Mouse (Mus musculus) CH12.LX (cell line): ENCODE measurements around the gene Chchd5. TPM values are rescaled to one million over a fixed set of nuclear protein-coding genes. Genes with fewer than 3 reads are reported as not detected.

Experiments used
- DNase-seq: peaks from one replicate; pipeline ENCODE4 v3.0.0-alpha.2; 2013; ENCODE audit errors: extremely low read depth
- H3K27ac ChIP-seq: 2 replicates; pipeline ENCODE4 v1.5.1; 2012; ENCODE audit warnings: low read depth, mild to moderate bottlenecking, control low read depth, moderate library complexity; ENCODE audit not compliant: insufficient read depth
- H3K27me3 ChIP-seq: replicated peaks from 2 replicates; pipeline ENCODE3; 2012; ENCODE audit warnings: inconsistent platforms
- H3K36me3 ChIP-seq, 2 experiments: replicated peaks in 1 of 2; 2 replicates each; pipeline versions ENCODE3 to v1.6.1; 2012; ENCODE audit warnings: inconsistent platforms in 1 of 2, low read length in 1 of 2, mild to moderate bottlenecking in 1 of 2, mixed read lengths in 1 of 2, moderate library complexity in 1 of 2; ENCODE audit not compliant: control insufficient read depth in 1 of 2, insufficient read depth in 1 of 2
- H3K4me1 ChIP-seq, 2 experiments: 2 replicates each; pipeline ENCODE4 v1.6.1; 2012; ENCODE audit warnings: inconsistent platforms in 1 of 2, moderate library complexity in 1 of 2; ENCODE audit not compliant: insufficient read depth in 2 of 2, control insufficient read depth in 1 of 2
- H3K4me2 ChIP-seq: 2 replicates; pipeline ENCODE4 v1.6.1; 2012; ENCODE audit warnings: low read depth, mild to moderate bottlenecking, control low read depth; ENCODE audit not compliant: poor library complexity, insufficient read depth, severe bottlenecking
- H3K4me3 ChIP-seq, 3 experiments: fragments of 150-350 bp in 1 of 3; sonication (generic) in 1 of 3; replicated peaks in 1 of 3; 2 replicates each; pipeline versions ENCODE3 to v1.5.1; 2011 to 2012; ENCODE audit warnings: low read depth in 2 of 3, low read length in 2 of 3, mild to moderate bottlenecking in 2 of 3, moderate library complexity in 2 of 3, control low read depth in 1 of 3, improper control_type of control experiment in 1 of 3, inconsistent platforms in 1 of 3, mixed read lengths in 1 of 3; ENCODE audit not compliant: poor library complexity in 1 of 3
- H3K79me2 ChIP-seq: replicated peaks from 2 replicates; pipeline ENCODE4 v1.6.1; 2012; ENCODE audit warnings: mild to moderate bottlenecking, moderate library complexity; ENCODE audit not compliant: control insufficient read depth, poor library complexity, insufficient read depth, severe bottlenecking; ENCODE audit errors: extremely low read depth
- H3K9ac ChIP-seq: 2 replicates; pipeline ENCODE4 v1.6.1; 2012; ENCODE audit warnings: low read depth, mild to moderate bottlenecking, control low read depth, moderate library complexity; ENCODE audit not compliant: insufficient read depth
- H3K9me3 ChIP-seq: replicated peaks from 2 replicates; pipeline ENCODE3; 2012; ENCODE audit warnings: low read length, inconsistent platforms, mixed read lengths
- BHLHE40 ChIP-seq: IDR thresholded peaks from 2 replicates; pipeline ENCODE4 v1.6.1; 2011; ENCODE audit warnings: mild to moderate bottlenecking, low read depth, low read length, improper control_type of control experiment
- ELF1 ChIP-seq: IDR thresholded peaks from 2 replicates; pipeline ENCODE4 v1.6.1; 2014; ENCODE audit warnings: low read depth, mild to moderate bottlenecking, inconsistent platforms, low read length, improper control_type of control experiment
- ETS1 ChIP-seq: conservative IDR thresholded peaks from 2 replicates; pipeline ENCODE4 v1.6.1; 2012; ENCODE audit warnings: low read depth, mild to moderate bottlenecking, inconsistent platforms, low read length, improper control_type of control experiment, moderate library complexity
- HCFC1 ChIP-seq: IDR thresholded peaks from 2 replicates; pipeline ENCODE4 v1.6.1; 2012; ENCODE audit warnings: low read depth, mild to moderate bottlenecking, inconsistent platforms, low read length, improper control_type of control experiment
- MAFK ChIP-seq: IDR thresholded peaks from 2 replicates; pipeline ENCODE4 v1.6.1; 2011; ENCODE audit warnings: low read length, improper control_type of control experiment; ENCODE audit not compliant: insufficient replicate concordance
- MAX ChIP-seq: IDR thresholded peaks from 2 replicates; pipeline ENCODE4 v1.6.1; 2011; ENCODE audit warnings: low read length, improper control_type of control experiment
- MXI1 ChIP-seq: IDR thresholded peaks from 2 replicates; pipeline ENCODE4 v1.6.1; 2011; ENCODE audit warnings: mild to moderate bottlenecking, low read depth, low read length, improper control_type of control experiment
- NRF1 ChIP-seq: IDR thresholded peaks from 2 replicates; pipeline ENCODE4 v1.6.1; 2014; ENCODE audit warnings: low read depth, mild to moderate bottlenecking, inconsistent platforms, low read length, improper control_type of control experiment, moderate library complexity
- PAX5 ChIP-seq: IDR thresholded peaks from 2 replicates; pipeline ENCODE4 v1.6.1; 2012; ENCODE audit warnings: low read length, inconsistent platforms, mixed read lengths
- POLR2A ChIP-seq: IDR thresholded peaks from 2 replicates; pipeline ENCODE4 v1.6.1; 2011; ENCODE audit warnings: low read depth, mild to moderate bottlenecking, improper control_type of control experiment, low read length
- TBP ChIP-seq: conservative IDR thresholded peaks from 2 replicates; pipeline ENCODE4 v1.6.1; 2011; ENCODE audit warnings: low read depth, low read length, improper control_type of control experiment
- USF1 ChIP-seq: IDR thresholded peaks from 2 replicates; pipeline ENCODE4 v1.6.1; 2014; ENCODE audit warnings: low read depth, mild to moderate bottlenecking, inconsistent platforms, low read length, improper control_type of control experiment
- ZC3H11A ChIP-seq: IDR thresholded peaks from 2 replicates; pipeline ENCODE4 v1.6.1; 2012; ENCODE audit warnings: low read depth, mild to moderate bottlenecking, inconsistent platforms, low read length, improper control_type of control experiment
- ZKSCAN1 ChIP-seq: IDR thresholded peaks from 2 replicates; pipeline ENCODE4 v1.6.1; 2012; ENCODE audit warnings: low read depth, inconsistent platforms, low read length, improper control_type of control experiment, borderline replicate concordance
- ZMIZ1 ChIP-seq: IDR thresholded peaks from 2 replicates; pipeline ENCODE4 v1.6.1; 2012; ENCODE audit warnings: low read depth, mild to moderate bottlenecking, inconsistent platforms, low read length, improper control_type of control experiment
- dilution Hi-C: fragments of 300-500 bp; cut with MboI; formaldehyde crosslinking; loops from 2 replicates; pipeline ENCODE4 v1.14.3; 2020; ENCODE audit warnings: low sequenced_read_pairs; ENCODE audit not compliant: extremely low pct_unique_long_range_greater_than_20kb, extremely low pct_ligation_motif_present
- in situ Hi-C: fragments of 300-500 bp; cut with MboI; formaldehyde crosslinking; loops from 3 replicates; pipeline ENCODE4 v1.14.3; 2019; ENCODE audit warnings: low sequenced_read_pairs, low pct_ligation_motif_present, low pct_unique_long_range_greater_than_20kb, mixed read lengths
- polyA plus RNA-seq: library from polyadenylated mRNA; unstranded; fragments of >175 nt; gene quantifications from 2 replicates; pipeline ENCODE4 v1.2.1, GENCODE M21; 2012; ENCODE audit warnings: low read depth; ENCODE audit not compliant: insufficient read length
- total RNA-seq, 2 experiments: library from RNA; depleted of rRNA; stranded (reverse); fragments of 300-350 nt in 1 of 2; fragments of >200 nt in 1 of 2; gene quantifications; 2 replicates each; pipeline ENCODE4 v1.2.3; 2012 to 2014

The Chchd5 gene
- total and polyA plus RNA-seq, 3 experiments: 20.5 to 24.1 (median 20.8) TPM

DNA sequence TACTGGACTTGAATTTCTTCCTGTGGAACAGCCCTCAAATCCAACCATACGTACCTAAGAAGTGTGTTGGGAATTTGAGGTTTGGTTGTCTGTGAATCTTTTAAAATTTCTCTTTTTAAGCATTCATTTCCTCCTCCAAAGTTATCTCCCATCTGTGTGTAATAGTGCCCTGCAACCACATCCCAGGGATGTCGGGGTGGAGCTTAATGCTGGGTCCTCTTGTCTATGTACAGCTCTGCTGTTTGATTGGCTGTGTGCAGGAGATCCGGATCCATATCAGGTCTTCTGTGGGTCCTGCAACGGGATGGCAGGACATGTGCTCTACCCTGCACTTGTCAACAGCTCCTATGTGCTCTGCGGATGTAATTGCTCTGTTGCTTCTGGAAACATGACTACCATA lies 35.3 kb downstream of the Chchd5 start (continued):
- no peak for TF ChIP-seq HCFC1
- TF ChIP-seq BHLHE40: no peak
- TF ChIP-seq ZC3H11A: no peak
- TF ChIP-seq, all 38 proteins: peak for 0

GRCm38 (mm10) chr2:129166466-129167463 lies 37.3 kb downstream of the Chchd5 start:
- dilution Hi-C loops (no loop called here), in situ Hi-C loops (no loop called here)
- Histone ChIP-seq H3K9ac (no peak overlapping the region), H3K27me3 (no peaks in the 10 kb centered on the region), H3K4me1 (peaks cover 7 to 16% of the 10 kb centered on the region in 2 experiments; a peak in 2 of 4 replicates), H3K4me2 (no peak overlapping the region), H3K27ac (no peak overlapping the region), H3K79me2 (no peaks in the 10 kb centered on the region), H3K9me3 (peaks cover 4% of the 10 kb centered on the region), H3K4me3 (no peak overlapping the region), H3K36me3 (no peaks in the 10 kb centered on the region)
- no peak for DNase-seq
- TF ChIP-seq PAX5 (no peak), BHLHE40 (no peak), ETS1 (no peak), HCFC1 (no peak), MAX (no peak), MXI1 (no peak), ZKSCAN1 (no peak), USF1 (no peak), POLR2A (no peak), NRF1 (no peak), MAFK (no peak), ZC3H11A (no peak), TBP (no peak)

- no peak overlapping the region for H3K9ac ChIP-seq
- dilution Hi-C loops (no loop called here), in situ Hi-C loops (no loop called here)
These were observed 43.9 kb downstream of the Chchd5 start for GRCm38 (mm10) chr2:129173386-129173785.

More at GRCm38 (mm10) chr2:129173386-129173785, 43.9 kb downstream of the Chchd5 start:
- TF ChIP-seq NRF1: peak; percentile 37
- no peak for TF ChIP-seq ELF1
- no peak for TF ChIP-seq ZMIZ1
- peaks cover 11 to 44% of the 10 kb centered on the region in 2 experiments for H3K4me1 ChIP-seq
- DNase-seq: no peak
- H3K27me3 ChIP-seq: no peaks in the 10 kb centered on the region
- H3K4me3 ChIP-seq: no peak overlapping the region
- no peaks in the 10 kb centered on the region for H3K9me3 ChIP-seq
- H3K27ac ChIP-seq: no peak overlapping the region
- H3K4me2 ChIP-seq: no peak overlapping the region
- no peaks in the 10 kb centered on the region for H3K36me3 ChIP-seq
- no peaks in the 10 kb centered on the region for H3K79me2 ChIP-seq
